Mouse (Mus musculus) neural tube, embryonic 14.5 days (tissue): Measurements from ENCODE around the gene Amt. TPM values are rescaled to one million over a fixed set of nuclear protein-coding genes. Genes with fewer than 3 reads are reported as not detected.

Experiments used
- ATAC-seq: fragments of 200-750 bp; cut with Nextera tagmentation; 2 replicates; pipeline ENCODE4 v1.8.0; 2017; ENCODE audit warnings: low read depth, mild to moderate bottlenecking, moderate TSS enrichment, moderate library complexity
- H3K27ac ChIP-seq: fragments of 300-500 bp; sonication (generic); 2 replicates; pipeline ENCODE4 v1.5.1; 2014; ENCODE audit warnings: low read depth, mild to moderate bottlenecking, control low read depth, low read length, moderate library complexity, mixed read lengths
- H3K27me3 ChIP-seq: fragments of 300-500 bp; sonication (generic); 2 replicates; pipeline ENCODE4 v1.6.1; 2014; ENCODE audit warnings: low read length; ENCODE audit not compliant: control insufficient read depth, insufficient read depth
- H3K36me3 ChIP-seq: fragments of 300-500 bp; sonication (generic); 2 replicates; pipeline ENCODE4 v1.6.1; 2014; ENCODE audit warnings: low read length, mixed read lengths; ENCODE audit not compliant: control insufficient read depth, insufficient read depth
- H3K4me1 ChIP-seq: fragments of 300-500 bp; sonication (generic); 2 replicates; pipeline ENCODE4 v1.6.1; 2014; ENCODE audit warnings: low read length; ENCODE audit not compliant: control insufficient read depth, insufficient read depth
- H3K4me2 ChIP-seq: fragments of 300-500 bp; sonication (generic); 2 replicates; pipeline ENCODE4 v1.6.1; 2014; ENCODE audit warnings: mild to moderate bottlenecking, low read depth, low read length, control low read depth
- H3K4me3 ChIP-seq: fragments of 300-500 bp; sonication (generic); 2 replicates; pipeline ENCODE4 v1.5.1; 2014; ENCODE audit warnings: low read depth, low read length, control low read depth, mixed read lengths
- H3K9ac ChIP-seq: fragments of 300-500 bp; sonication (generic); replicated peaks from 2 replicates; pipeline ENCODE4 v1.6.1; 2014; ENCODE audit warnings: low read depth, mild to moderate bottlenecking, control low read depth, low read length, mixed read lengths
- H3K9me3 ChIP-seq: fragments of 300-500 bp; sonication (generic); 2 replicates; pipeline ENCODE4 v1.6.1; 2016; ENCODE audit warnings: low read length; ENCODE audit not compliant: control insufficient read depth
- WGBS: fragments of 180-500 bp; shearing (Covaris S2); extraction: QIAGEN DNeasy Blood & Tissue Kit; methylation state at CpG from one replicate; pipeline ENCODE4 v1.1.7; 2014; 5-methylcytosine and 5-hydroxymethylcytosine counted together
- polyA plus RNA-seq: library from polyadenylated mRNA; unstranded; fragments of >200 nt; fragmentation: Nextera tagmentation; extraction: Ambion mirVana; gene quantifications from 2 replicates; pipeline ENCODE4 v1.2.1, GENCODE M21; 2014

Gene Amt
- polyA plus RNA-seq, 1 experiment from 2014 or later, result 27.9 TPM

DNA sequence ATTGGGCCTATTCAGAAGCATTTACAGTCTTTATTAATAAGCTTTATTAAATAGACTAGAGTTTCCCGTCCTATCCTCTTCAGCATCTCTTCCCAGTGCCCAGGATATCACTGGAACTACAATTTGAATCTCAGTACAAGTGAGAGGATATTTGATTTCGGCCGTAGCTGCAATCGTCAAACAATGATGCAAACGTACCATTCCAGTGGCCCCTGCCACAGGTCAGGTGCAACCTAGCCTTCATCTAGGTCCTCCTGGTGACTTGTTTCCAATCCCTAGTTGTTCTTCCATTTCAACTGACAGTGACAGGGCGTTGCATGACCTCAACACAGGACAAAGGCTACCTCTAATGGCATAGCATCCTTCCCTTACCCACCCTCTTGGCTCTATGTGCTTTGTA lies 5.9 kb upstream of the Amt start:
- Histone ChIP-seq H3K36me3 (peaks cover 18% of the 10 kb centered on the region; the same call in 1 of the 2 replicates), H3K4me1 (peaks cover 8% of the 10 kb centered on the region; the same call in 1 of the 2 replicates), H3K27me3 (no peaks in the 10 kb centered on the region), H3K4me2 (peak overlapping the region; percentile 52), H3K9me3 (no peaks in the 10 kb centered on the region), H3K4me3 (peak overlapping the region; percentile 52), H3K9ac (peak overlapping the region; percentile 76), H3K27ac (peak overlapping the region; percentile 77)
- no peak for ATAC-seq
- 45% methylated on average over 6 of the region's 6 CpGs for WGBS

DNA sequence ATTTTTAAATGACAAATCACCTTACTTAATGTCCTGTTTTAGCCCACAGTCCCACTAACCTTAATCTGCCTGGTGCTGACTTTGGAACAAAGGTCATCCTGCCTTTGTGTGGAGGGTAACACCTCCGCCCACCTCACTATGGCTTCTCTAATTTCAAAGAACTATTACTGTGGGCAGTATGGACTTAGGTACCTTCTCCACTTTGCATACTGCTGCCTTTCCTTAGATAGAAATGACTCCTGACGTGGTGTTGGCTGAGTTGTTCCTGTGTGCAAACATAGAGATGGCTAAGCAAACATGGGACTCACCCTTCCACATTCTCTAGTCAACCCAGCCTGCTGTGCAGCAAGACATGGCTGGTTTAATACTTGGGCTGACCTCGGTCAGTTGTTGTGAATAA lies 5.2 kb downstream of the Amt start:
- Histone ChIP-seq H3K4me1 (peaks cover 6% of the 10 kb centered on the region; the same call in 1 of the 2 replicates), H3K4me3 (no peak overlapping the region), H3K9ac (no peak overlapping the region), H3K27ac (no peak overlapping the region), H3K27me3 (no peaks in the 10 kb centered on the region), H3K9me3 (no peaks in the 10 kb centered on the region), H3K36me3 (peaks cover 21% of the 10 kb centered on the region), H3K4me2 (no peak overlapping the region)
- no peak for ATAC-seq
- 82% methylated on average over 3 of the region's 3 CpGs for WGBS

DNA sequence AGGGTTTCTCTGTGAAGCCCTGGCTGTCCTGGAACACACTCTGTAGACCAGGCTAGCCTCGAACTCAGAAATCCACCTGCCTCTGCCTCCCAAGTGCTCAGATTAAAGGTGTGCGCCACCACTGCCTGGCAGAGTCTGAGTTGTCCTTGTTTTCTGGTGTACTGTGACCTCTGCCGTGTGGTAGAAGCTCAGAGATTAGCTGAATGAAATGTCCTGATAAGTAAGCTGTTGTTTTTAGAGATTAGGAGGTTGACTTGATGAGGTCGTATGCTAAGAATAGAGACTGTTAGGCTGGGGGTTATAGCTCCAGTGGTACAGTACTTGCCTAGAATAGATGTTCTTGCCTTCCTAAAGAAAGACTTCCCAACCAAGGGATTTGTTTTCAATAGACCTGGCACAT lies 8.1 kb downstream of the Amt start:
- Histone ChIP-seq H3K36me3 (peaks cover 21% of the 10 kb centered on the region), H3K4me2 (peak overlapping the region; percentile 73), H3K4me1 (peaks cover 28% of the 10 kb centered on the region), H3K27ac (no peak overlapping the region), H3K9me3 (no peaks in the 10 kb centered on the region), H3K4me3 (peak overlapping the region; percentile 90), H3K9ac (peak overlapping the region; percentile 62), H3K27me3 (no peaks in the 10 kb centered on the region)
- WGBS, result 94% methylated on average over 4 of the region's 4 CpGs
- no peak for ATAC-seq

DNA sequence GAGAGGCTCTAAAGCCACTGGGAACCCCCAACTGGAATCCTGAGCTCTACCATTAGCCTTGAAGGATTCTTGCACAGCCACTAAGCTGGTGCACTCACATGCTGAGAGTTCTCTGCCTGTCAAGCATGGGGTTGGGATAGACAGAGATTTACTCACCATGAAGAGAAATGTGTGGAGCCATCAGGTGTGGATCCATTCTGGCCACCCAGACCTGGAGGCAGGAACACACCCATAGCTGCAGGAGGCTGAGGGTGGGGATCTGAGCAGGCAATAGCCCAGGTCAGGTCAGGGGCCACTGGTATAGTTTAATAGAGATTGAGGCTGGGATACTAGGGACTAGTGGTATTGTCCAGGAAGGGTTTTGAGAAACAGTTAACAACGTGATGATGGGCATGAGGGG lies 8.5 kb downstream of the Amt start:
- H3K9me3 ChIP-seq, result no peaks in the 10 kb centered on the region
- ATAC-seq, result peak; percentile 0; the same call in 1 of the 2 replicates
- H3K27me3 ChIP-seq, result no peaks in the 10 kb centered on the region
- peaks cover 21% of the 10 kb centered on the region for H3K36me3 ChIP-seq
- H3K4me3 ChIP-seq, result peak overlapping the region; percentile 90
- peak overlapping the region; percentile 73 for H3K4me2 ChIP-seq
- peak overlapping the region; percentile 77 for H3K27ac ChIP-seq
- H3K4me1 ChIP-seq, result peaks cover 28% of the 10 kb centered on the region
- WGBS, result 4% methylated on average over 1 of the region's 1 CpGs
- H3K9ac ChIP-seq, result peak overlapping the region; percentile 62

DNA sequence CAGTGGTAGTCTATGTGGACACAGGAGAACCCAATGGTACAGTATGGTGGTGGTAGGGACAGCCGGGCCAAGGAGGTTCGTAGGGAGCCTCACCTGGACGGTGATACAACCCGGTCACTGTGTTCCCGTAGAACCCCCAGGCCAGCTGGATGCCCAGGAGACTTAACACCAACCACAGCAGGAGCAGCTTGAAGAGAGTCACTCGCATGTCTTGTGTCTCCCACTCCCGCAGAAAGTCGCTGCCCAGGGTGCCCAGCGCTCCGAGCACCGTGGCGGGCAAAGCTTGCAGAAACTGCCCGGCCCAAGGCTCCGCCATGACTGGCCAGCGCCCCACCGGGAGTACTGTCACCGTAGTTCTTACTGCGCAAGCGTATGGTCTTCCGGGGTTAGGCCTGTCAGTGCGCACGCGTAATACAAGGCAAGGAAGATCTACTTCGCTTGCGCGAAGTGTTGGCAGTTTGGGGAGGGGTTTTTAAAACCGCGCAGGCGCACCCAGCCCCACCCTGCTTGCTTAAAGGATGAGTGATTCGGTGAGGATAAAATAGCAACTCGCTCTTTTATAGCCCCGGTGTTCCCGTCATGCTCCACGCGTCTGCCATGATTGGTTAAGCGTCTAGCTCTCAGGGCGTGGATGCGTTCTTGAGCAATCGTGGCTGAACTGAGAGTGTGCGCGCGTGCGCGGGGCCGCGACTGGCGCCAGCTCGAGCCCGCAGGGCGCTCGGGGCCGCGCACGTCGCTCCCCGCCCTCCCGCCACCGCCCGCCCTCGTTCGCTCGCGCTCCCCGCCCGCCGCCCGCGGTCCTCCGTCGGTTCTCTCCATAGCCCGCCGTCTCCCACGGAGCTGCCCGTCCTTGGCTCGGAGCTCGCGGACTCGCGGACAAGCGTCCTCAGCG lies 9.2 kb downstream of the Amt start, which contains the start of the genes Rhoa and Tcta:
Gene Rhoa (plus strand): TSS at position 501 of the 892 bp plus-strand sequence.
Gene Tcta (minus strand): TSS at position 532 of the 892 bp plus-strand sequence.
- peak; percentile 98 for ATAC-seq
- H3K4me2 ChIP-seq, result peak within 1 kb of the TSS; percentile 73
- peak within 1 kb of the TSS; percentile 98 for H3K27ac ChIP-seq
- H3K36me3 ChIP-seq, result peaks cover 21% of the 10 kb centered on the region
- H3K4me3 ChIP-seq, result peak within 1 kb of the TSS; percentile 90
- no peaks in the 10 kb centered on the region for H3K27me3 ChIP-seq
- peak within 1 kb of the TSS; percentile 93 for H3K9ac ChIP-seq
- under 1% methylated on average over 81 of the region's 81 CpGs for WGBS
- no peaks in the 10 kb centered on the region for H3K9me3 ChIP-seq
- peaks cover 28% of the 10 kb centered on the region for H3K4me1 ChIP-seq

DNA sequence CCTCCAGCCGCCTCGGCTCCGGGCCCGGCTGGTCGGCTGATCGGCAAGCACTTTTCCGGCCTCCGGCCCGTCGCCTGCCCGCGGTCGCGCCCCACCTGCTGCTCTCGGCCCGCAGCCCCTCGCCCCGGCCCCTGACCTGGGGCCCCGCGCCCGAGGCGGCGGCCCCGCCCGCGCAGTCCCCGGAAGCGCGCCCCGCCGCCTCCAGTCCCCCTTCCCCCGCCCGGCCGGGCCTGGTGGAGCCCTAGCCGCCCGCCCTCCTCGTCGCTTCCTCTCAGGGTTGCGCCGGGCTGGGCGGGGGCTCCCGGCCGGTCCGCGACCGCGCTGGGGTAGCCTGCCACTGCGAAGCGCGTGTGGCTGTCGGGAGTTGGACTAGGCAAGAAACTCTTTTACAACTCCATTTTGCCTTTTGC lies 9.9 kb downstream of the Amt start:
- H3K9me3 ChIP-seq, result no peaks in the 10 kb centered on the region
- 2% methylated on average over 29 of the region's 51 CpGs for WGBS
- H3K4me2 ChIP-seq, result peak overlapping the region; percentile 54
- H3K9ac ChIP-seq, result peak overlapping the region; percentile 93
- peak overlapping the region; percentile 90 for H3K4me3 ChIP-seq
- peaks cover 18% of the 10 kb centered on the region for H3K36me3 ChIP-seq
- peaks cover 28% of the 10 kb centered on the region for H3K4me1 ChIP-seq
- H3K27me3 ChIP-seq, result no peaks in the 10 kb centered on the region
- peak; percentile 73 for ATAC-seq
- peak overlapping the region; percentile 98 for H3K27ac ChIP-seq

GRCm38 (mm10) chr9:108307021-108307807 lies 10.6 kb downstream of the Amt start:
- Histone ChIP-seq H3K4me3 (peak overlapping the region; percentile 90), H3K36me3 (peaks cover 14% of the 10 kb centered on the region), H3K4me1 (peaks cover 28% of the 10 kb centered on the region), H3K27me3 (no peaks in the 10 kb centered on the region), H3K9me3 (no peaks in the 10 kb centered on the region), H3K4me2 (peak overlapping the region; percentile 54), H3K9ac (peak overlapping the region; percentile 93), H3K27ac (peak overlapping the region; percentile 98)
- ATAC-seq, result no peak
- WGBS, result 22% methylated on average over 12 of the region's 12 CpGs

GRCm38 (mm10) chr9:108308141-108308540 lies 11.5 kb downstream of the Amt start:
- 63% methylated on average over 2 of the region's 2 CpGs for WGBS
- H3K4me1 ChIP-seq, result peaks cover 28% of the 10 kb centered on the region

More at GRCm38 (mm10) chr9:108308141-108308540, 11.5 kb downstream of the Amt start:
- Histone ChIP-seq H3K4me3 (peak overlapping the region; percentile 90), H3K27me3 (no peaks in the 10 kb centered on the region), H3K9ac (no peak overlapping the region), H3K36me3 (peaks cover 5% of the 10 kb centered on the region; the same call in 1 of the 2 replicates), H3K27ac (no peak overlapping the region), H3K9me3 (no peaks in the 10 kb centered on the region), H3K4me2 (peak overlapping the region; percentile 54)
- no peak for ATAC-seq
